Comparison of ENCODE assay signal across 9 mouse cellular contexts in genomic region chr17:56405856-56406840, GRCm38 (mm10).
DNase-seq lines count a peak whose midpoint lies in the region; ATAC-seq and TF ChIP-seq lines count a peak whose summit lies in the region.
"Had no signal": no experiment of that assay in that cellular context is flagged by ENCODE, and none has a peak within 500 bp of the region (broad histone marks: within the 10 kb centered on the region; RNA-seq: fewer than 3 reads in every experiment).

No protein-coding gene starts in this region.

- no peak for TF ChIP-seq CTCF in cortical plate, adult 2 months (IDR thresholded peaks at IDR 0.05; ENCODE audit: extremely low read depth, insufficient read depth, low read length)
- no peak for TF ChIP-seq CTCF in left cerebral cortex, adult 2 months (IDR thresholded peaks at IDR 0.05)

- ATAC-seq in megakaryocyte, adult 5-6 weeks (ENCODE audit: poor library complexity, severe bottlenecking), result peak; percentile 63

- 0 out of 2 replicates have a peak overlapping the region, but pooled peaks have one; percentile 39 for H3K27ac ChIP-seq in cortical plate, adult 2 months (ENCODE audit: insufficient read depth, low read length)
- H3K27ac ChIP-seq in hindbrain, embryonic 10.5 days, result peak overlapping the region; percentile 75
- H3K27ac ChIP-seq in left cerebral cortex, adult 2 months, result no peak overlapping the region; the same call in 1 of the 2 replicates
- H3K27ac ChIP-seq: stomach, embryonic 15.5 days had no signal

- H3K27me3 ChIP-seq in hindbrain, embryonic 10.5 days (ENCODE audit: insufficient read depth, poor library complexity, severe bottlenecking), result no peaks in the 10 kb centered on the region
- H3K27me3 ChIP-seq: stomach, embryonic 15.5 days had no signal

- no peak for TF ChIP-seq POLR2A in cortical plate, adult 2 months (IDR thresholded peaks at IDR 0.05; ENCODE audit: extremely low read depth, insufficient read depth, low read length)

- intact Hi-C loops in left cerebral cortex, adult 2 months (cut with DNase I), result loop anchor here (5.0 kb wide), 2 partner anchors 49 to 151 kb away; no protein-coding TSS in a partner anchor

- H3K4me1 ChIP-seq in cortical plate, adult 2 months (ENCODE audit: control insufficient read depth, insufficient read depth, low read length), result peaks cover 4% of the 10 kb centered on the region; the same call in 1 of the 2 replicates
- peaks cover 38% of the 10 kb centered on the region for H3K4me1 ChIP-seq in hindbrain, embryonic 10.5 days (replicated peaks)

- H3K4me3 ChIP-seq in cortical plate, adult 2 months (ENCODE audit: insufficient read depth, low read length), result no peak overlapping the region
- no peak overlapping the region for H3K4me3 ChIP-seq in hindbrain, embryonic 10.5 days
- H3K4me3 ChIP-seq in left cerebral cortex, adult 2 months, result no peak overlapping the region
- H3K4me3 ChIP-seq: stomach, embryonic 15.5 days had no signal

- no peaks in the 10 kb centered on the region for H3K9me3 ChIP-seq in hindbrain, embryonic 10.5 days
- H3K9me3 ChIP-seq: stomach, embryonic 15.5 days had no signal

- 89% methylated on average over 14 of the region's 14 CpGs for WGBS in hindbrain, embryonic 10.5 days

- H3K36me3 ChIP-seq in hindbrain, embryonic 10.5 days, result peaks cover 70% of the 10 kb centered on the region

- peak; percentile 53 to 56 for DNase-seq in kidney, postnatal 4 days
- DNase-seq in kidney, adult 9 months, result no peak
- no peak for DNase-seq in hindbrain, embryonic 10.5 days (ENCODE audit: low spot score)
- no peak for DNase-seq in thymus, adult 18-20 months
- DNase-seq in left cerebral cortex, adult 2 months (ENCODE audit: extremely low spot score in 1 of 2, low spot score in 2 of 2), result no peak
- no peak for DNase-seq in spleen, adult 18-20 months

Comparison
In these comparisons a context has a peak if more than half of its experiments do, and no peak if none do; other contexts are left out.
1. DNase-seq: peak in kidney, postnatal 4 days (2 of 2); none in kidney, adult 9 months (single experiment), hindbrain, embryonic 10.5 days (single experiment), thymus, adult 18-20 months (0 of 2), left cerebral cortex, adult 2 months (0 of 2) and spleen, adult 18-20 months (0 of 2).